Mouse (Mus musculus) thymus, postnatal 36 days (tissue): Measurements from ENCODE around the gene Olfr1404.
"Not testable (repeated sequence)": the region's sequence is repeated elsewhere in the genome, so short reads cannot be mapped to it uniquely, and the experiment has no call there.

Experiments
- DNase-seq, 2 experiments: peaks; one replicate each; pipeline ENCODE4 v3.0.0; 2022; ENCODE audit warnings: mixed read lengths in 2 of 2

Olfr1404 gene

GRCm38 (mm10) chr1:173212092-173212491 lies at the start of gene Olfr1404:
Gene Olfr1404 (plus strand): TSS chr1:173212392.
- no peak for DNase-seq

- no peak for DNase-seq
These were observed 37.9 kb upstream of the Olfr1404 start for GRCm38 (mm10) chr1:173174154-173174842.

GRCm38 (mm10) chr1:173190540-173190939 lies 21.7 kb upstream of the Olfr1404 start, which contains the start of gene Olfr1406:
Gene Olfr1406 (minus strand): TSS chr1:173190640.
- DNase-seq, result no peak

- DNase-seq, result no peak
These were observed 20.1 kb upstream of the Olfr1404 start for GRCm38 (mm10) chr1:173192059-173192458.

GRCm38 (mm10) chr1:173196359-173196758 lies 15.8 kb upstream of the Olfr1404 start:
- no peak for DNase-seq

- DNase-seq, result no peak
These were observed 14.7 kb upstream of the Olfr1404 start, which contains the start of gene Olfr218 for GRCm38 (mm10) chr1:173197508-173197907. Gene Olfr218 (plus strand): TSS chr1:173197808.

- DNase-seq, result no peak
These were observed 4.3 kb downstream of the Olfr1404 start for GRCm38 (mm10) chr1:173216481-173216880.

- no peak for DNase-seq
These were observed 14.9 kb downstream of the Olfr1404 start, which contains the start of gene Fcer1a for GRCm38 (mm10) chr1:173227081-173227480. Gene Fcer1a (minus strand): TSS chr1:173227214.

GRCm38 (mm10) chr1:173237004-173237403 lies 24.8 kb downstream of the Olfr1404 start:
- DNase-seq, result not testable (repeated sequence)

- DNase-seq, result no peak
These were observed 37.7 kb downstream of the Olfr1404 start for GRCm38 (mm10) chr1:173249888-173250287.

- no peak for DNase-seq
These were observed 53.5 kb downstream of the Olfr1404 start, which contains the start of gene Olfr418 for GRCm38 (mm10) chr1:173265701-173266100. Gene Olfr418 (plus strand): TSS chr1:173266001.
